Mouse (Mus musculus): ENCODE data around the gene Rep15.

- TF ChIP-seq POLR2A (IDR thresholded peaks at IDR 0.05; ENCODE audit: insufficient read depth, low read depth, low read length) (no peak), CTCF (IDR thresholded peaks at IDR 0.05; ENCODE audit: insufficient read depth, low read depth, low read length) (no peak)
Measured at GRCm38 (mm10) chr6:146995391-146995790, 37.0 kb upstream of the Rep15 start.

Data from olfactory bulb, adult 2 months (tissue).